Mouse (Mus musculus): ENCODE results near the gene Alg9. TPM values are rescaled to one million over a fixed set of nuclear protein-coding genes. Genes with fewer than 3 reads are reported as not detected.

The Alg9 gene
- 22.8 and 24.1 TPM in 2 replicates for polyA plus RNA-seq (2011; ENCODE audit: insufficient read length, low read depth, missing spikeins)

DNA sequence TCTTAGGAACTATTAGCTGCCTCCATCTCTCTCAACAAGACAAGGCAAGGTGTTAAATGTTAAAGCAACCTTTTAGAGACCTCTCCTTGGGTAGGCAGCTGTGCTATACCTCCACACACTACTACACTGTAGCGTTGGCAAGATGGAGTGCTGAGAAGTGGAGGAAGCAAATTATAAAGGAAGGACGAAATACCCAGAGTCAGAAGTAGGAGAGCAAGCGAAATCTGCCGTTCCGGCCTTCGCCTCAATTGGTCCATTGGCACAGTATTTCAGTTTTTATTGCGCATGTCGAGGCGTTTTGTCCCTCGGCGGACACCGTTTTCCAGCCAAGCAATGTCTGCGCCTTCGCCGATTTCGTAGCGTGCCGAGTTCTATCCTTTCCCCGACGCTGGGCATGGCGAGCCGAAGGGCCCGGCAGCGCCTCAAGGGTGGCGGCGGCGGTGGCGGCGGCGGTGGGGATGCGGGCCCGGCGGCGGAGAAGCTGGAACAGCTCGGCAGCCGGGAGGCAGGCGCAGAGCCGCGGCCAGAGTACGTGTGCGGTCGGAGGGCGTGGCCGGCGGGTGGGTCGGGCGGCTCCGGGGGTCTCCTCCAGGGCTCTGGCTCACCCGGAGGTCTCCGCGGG, at the start of gene Alg9, which contains the start of gene 1110032A03Rik:
Gene Alg9, plus strand, starts transcription at position 29 of the 622 bp plus-strand sequence.
Gene 1110032A03Rik, minus strand, starts transcription at position 530 of the 622 bp plus-strand sequence.
- H3K4me3 ChIP-seq (ENCODE audit: insufficient read depth, low read length): peak within 1 kb of the TSS; percentile 66
- TF ChIP-seq CTCF (IDR thresholded peaks at IDR 0.05; ENCODE audit: borderline replicate concordance, insufficient read depth, low read length) (no peak), POLR2A (IDR thresholded peaks at IDR 0.05; ENCODE audit: low read depth, low read length) (peak; percentile 82)
- peaks cover 8% of the 10 kb centered on the region for H3K4me1 ChIP-seq (ENCODE audit: control insufficient read depth, insufficient read depth, low read length)
- H3K27ac ChIP-seq (ENCODE audit: insufficient read depth, low read length): peak within 1 kb of the TSS; percentile 41; the same call in 1 of the 2 replicates

DNA sequence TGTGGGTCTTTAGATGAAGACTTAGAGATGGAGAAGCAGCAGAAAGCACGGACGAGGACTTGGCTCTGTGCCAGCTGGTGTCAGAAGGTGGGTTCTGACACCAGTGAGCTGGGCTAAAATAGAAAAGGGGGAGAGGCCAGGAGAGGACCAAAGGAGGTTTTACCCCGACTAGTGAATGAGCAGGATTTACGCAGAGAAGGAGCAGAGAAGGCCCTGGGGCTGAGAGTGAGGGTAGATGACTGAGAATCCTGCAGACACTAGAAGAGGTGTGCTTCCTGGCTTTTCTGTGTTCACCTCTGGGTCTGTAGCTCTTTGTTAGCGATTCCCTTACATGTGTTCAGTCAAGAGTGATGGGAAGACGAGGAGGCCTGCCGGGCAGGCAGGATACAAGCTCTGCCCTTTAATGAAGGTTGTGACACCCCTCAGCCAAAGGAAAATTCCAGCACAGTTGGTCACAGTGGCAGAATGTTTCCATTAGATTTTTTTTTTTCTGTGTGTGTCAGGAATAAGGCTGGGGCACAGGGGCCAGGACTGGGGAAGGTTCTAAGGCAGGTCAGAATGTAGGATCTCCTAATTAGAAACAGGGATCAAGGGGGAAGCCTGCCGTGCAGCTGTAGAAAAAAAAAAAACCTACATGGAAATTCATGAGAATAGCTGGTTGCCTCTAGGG, 48.8 kb upstream of the Alg9 start:
- Histone ChIP-seq H3K4me1 (ENCODE audit: control insufficient read depth, insufficient read depth, low read length) (no peaks in the 10 kb centered on the region), H3K27ac (ENCODE audit: insufficient read depth, low read length) (0 out of 2 replicates have a peak overlapping the region, but pooled peaks have one; percentile 7), H3K4me3 (ENCODE audit: insufficient read depth, low read length) (no peak overlapping the region)
- TF ChIP-seq CTCF (IDR thresholded peaks at IDR 0.05; ENCODE audit: borderline replicate concordance, insufficient read depth, low read length) (no peak), POLR2A (IDR thresholded peaks at IDR 0.05; ENCODE audit: low read depth, low read length) (no peak)

DNA sequence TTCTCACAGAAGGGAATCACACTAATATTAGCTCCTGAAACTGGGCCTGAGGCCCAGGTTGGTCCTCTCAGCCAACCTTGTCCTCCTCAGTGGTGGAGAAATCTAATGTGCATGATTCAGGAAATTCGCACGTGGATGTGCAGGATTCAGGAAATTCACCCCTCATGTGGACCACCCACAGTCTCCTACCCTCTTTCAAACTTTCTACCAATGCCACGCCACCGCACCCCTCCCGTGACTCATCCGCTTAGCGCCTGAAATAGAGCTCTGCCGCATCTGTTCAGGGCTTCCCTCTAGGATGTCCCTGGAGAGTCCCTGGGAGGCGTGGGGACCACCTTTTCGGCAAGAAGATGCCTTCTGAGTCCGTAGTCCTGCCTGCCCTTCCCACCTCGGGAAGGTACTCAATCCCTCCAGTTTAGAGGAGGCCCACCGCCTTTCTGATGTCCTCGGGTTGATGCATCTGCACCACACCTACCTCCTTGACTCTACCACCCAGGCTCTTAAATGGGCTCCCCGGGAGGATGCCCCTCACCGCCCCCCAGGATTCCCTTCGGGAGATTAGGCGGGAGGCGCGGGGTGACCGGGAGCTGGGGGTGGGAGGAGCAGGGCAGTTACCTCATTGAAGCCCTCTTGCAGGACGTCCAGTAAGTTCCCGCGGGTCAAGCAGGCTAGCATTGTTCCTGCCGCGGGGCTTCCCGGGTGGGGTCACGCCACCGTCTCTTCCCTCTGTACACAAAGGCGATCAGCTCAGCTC, 47.5 kb upstream of the Alg9 start:
- Histone ChIP-seq H3K4me1 (ENCODE audit: control insufficient read depth, insufficient read depth, low read length) (no peaks in the 10 kb centered on the region), H3K4me3 (ENCODE audit: insufficient read depth, low read length) (peak overlapping the region; percentile 46), H3K27ac (ENCODE audit: insufficient read depth, low read length) (peak overlapping the region; percentile 7; the same call in 1 of the 2 replicates)
- peak; percentile 27; the same call in 1 of the 2 replicates for TF ChIP-seq POLR2A (IDR thresholded peaks at IDR 0.05; ENCODE audit: low read depth, low read length)
- TF ChIP-seq CTCF (IDR thresholded peaks at IDR 0.05; ENCODE audit: borderline replicate concordance, insufficient read depth, low read length): no peak

DNA sequence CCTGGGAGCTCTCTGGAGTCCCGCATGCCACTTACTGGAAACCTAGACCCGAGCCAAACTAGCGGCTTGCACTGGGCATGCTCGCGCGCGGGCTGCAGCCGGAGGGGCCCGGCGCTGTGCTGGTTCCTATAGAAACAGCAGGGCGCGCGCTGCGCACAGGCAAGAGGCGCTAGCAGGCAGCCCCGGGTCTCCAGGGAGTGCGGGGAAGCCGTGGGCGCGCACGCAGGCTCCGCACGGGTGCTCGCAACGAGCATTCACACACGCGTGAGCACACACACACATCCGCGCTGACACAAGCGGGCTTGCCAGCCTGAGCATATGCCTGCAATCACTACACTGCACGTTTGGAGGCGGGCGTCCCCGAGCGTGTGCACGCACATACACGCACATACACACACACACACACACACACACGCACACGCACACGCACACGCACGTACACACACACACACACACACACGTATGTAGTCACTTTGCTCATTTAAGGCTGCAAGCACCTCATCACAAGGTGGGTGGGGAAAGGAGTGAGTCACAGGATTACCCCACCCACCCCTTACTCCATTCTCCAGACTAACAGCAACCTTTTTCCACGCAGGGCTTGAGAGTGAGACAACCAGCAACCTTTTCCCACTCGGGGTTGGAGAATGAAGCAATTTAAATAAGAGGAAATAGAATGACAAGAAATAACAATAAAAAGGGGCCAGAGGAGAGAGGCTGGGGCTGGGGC, 46.7 kb upstream of the Alg9 start:
- H3K4me3 ChIP-seq (ENCODE audit: insufficient read depth, low read length): peak overlapping the region; percentile 46
- no peak overlapping the region for H3K27ac ChIP-seq (ENCODE audit: insufficient read depth, low read length)
- TF ChIP-seq CTCF (IDR thresholded peaks at IDR 0.05; ENCODE audit: borderline replicate concordance, insufficient read depth, low read length) (no peak), POLR2A (IDR thresholded peaks at IDR 0.05; ENCODE audit: low read depth, low read length) (peak; percentile 15; the same call in 1 of the 2 replicates)
- no peaks in the 10 kb centered on the region for H3K4me1 ChIP-seq (ENCODE audit: control insufficient read depth, insufficient read depth, low read length)

DNA sequence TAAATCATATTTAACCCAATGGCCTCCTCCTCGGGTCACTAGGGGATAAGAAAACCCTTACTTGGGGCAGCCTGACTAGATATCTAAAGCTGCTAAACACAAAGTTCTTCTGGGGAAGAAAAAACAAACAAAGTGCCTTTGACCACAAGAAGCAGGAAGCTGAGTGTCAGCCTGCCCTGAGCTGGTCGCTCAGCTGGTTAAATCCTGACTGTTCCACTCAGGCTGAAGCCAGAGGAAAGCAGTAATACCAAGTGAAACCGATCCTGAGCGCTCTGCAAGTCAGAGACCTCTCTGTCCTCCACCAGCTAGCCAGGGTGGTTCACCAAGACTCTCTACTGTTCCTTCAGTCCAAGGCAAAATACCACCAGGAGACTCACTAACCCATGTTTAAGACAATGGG, 45.2 kb upstream of the Alg9 start:
- H3K4me3 ChIP-seq (ENCODE audit: insufficient read depth, low read length): no peak overlapping the region

DNA sequence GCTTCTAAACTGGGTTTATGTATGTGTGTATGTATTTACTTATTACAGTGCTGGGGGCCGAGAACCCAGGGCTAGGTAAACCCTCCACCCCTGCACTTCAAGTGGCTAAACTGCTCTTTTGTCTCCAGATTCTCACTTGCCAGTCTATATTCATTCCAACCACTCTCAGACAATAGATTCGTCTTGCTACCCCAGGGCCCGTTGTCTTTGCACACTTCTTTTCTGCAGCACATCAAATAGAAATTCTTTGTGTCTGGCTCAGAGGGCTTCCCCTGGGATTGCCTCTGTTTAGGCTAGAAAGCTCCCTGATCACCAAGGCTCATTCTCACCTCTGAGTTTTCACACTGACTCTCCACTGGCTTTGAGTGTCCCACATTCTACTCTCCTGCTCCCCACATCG, 42.3 kb upstream of the Alg9 start:
- no peak for TF ChIP-seq POLR2A (IDR thresholded peaks at IDR 0.05; ENCODE audit: low read depth, low read length)
- H3K4me3 ChIP-seq (ENCODE audit: insufficient read depth, low read length): no peak overlapping the region
- no peaks in the 10 kb centered on the region for H3K4me1 ChIP-seq (ENCODE audit: control insufficient read depth, insufficient read depth, low read length)
- no peak overlapping the region for H3K27ac ChIP-seq (ENCODE audit: insufficient read depth, low read length)

More for the DNA sequence above, 45.2 kb upstream of the Alg9 start:
- TF ChIP-seq POLR2A (IDR thresholded peaks at IDR 0.05; ENCODE audit: low read depth, low read length) (no peak), CTCF (IDR thresholded peaks at IDR 0.05; ENCODE audit: borderline replicate concordance, insufficient read depth, low read length) (no peak)
- H3K27ac ChIP-seq (ENCODE audit: insufficient read depth, low read length): no peak overlapping the region
- H3K4me1 ChIP-seq (ENCODE audit: control insufficient read depth, insufficient read depth, low read length): no peaks in the 10 kb centered on the region

DNA sequence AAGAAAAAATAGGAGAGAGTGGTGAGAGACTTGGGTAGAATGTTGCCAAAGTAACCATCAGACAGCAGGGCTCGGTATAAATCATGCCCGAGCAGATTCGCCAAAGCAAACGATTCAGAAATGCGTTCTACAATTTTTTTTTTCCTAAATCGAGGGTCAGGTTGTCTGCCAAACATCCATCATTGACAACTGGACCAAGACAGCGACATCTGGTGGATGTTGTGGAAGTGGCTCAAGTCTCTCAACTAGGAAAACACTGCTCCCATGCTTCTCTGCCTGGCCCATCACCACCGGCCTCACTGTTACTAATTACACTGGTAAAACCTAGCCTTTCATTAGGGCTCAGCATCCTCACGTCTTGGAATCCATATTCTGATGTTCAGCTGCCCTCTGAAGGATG, 39.8 kb upstream of the Alg9 start:
- Histone ChIP-seq H3K4me3 (ENCODE audit: insufficient read depth, low read length) (no peak overlapping the region), H3K27ac (ENCODE audit: insufficient read depth, low read length) (no peak overlapping the region), H3K4me1 (ENCODE audit: control insufficient read depth, insufficient read depth, low read length) (no peaks in the 10 kb centered on the region)
- TF ChIP-seq CTCF (IDR thresholded peaks at IDR 0.05; ENCODE audit: borderline replicate concordance, insufficient read depth, low read length): peak; percentile 37; the same call in 1 of the 2 replicates
- TF ChIP-seq POLR2A (IDR thresholded peaks at IDR 0.05; ENCODE audit: low read depth, low read length): no peak

DNA sequence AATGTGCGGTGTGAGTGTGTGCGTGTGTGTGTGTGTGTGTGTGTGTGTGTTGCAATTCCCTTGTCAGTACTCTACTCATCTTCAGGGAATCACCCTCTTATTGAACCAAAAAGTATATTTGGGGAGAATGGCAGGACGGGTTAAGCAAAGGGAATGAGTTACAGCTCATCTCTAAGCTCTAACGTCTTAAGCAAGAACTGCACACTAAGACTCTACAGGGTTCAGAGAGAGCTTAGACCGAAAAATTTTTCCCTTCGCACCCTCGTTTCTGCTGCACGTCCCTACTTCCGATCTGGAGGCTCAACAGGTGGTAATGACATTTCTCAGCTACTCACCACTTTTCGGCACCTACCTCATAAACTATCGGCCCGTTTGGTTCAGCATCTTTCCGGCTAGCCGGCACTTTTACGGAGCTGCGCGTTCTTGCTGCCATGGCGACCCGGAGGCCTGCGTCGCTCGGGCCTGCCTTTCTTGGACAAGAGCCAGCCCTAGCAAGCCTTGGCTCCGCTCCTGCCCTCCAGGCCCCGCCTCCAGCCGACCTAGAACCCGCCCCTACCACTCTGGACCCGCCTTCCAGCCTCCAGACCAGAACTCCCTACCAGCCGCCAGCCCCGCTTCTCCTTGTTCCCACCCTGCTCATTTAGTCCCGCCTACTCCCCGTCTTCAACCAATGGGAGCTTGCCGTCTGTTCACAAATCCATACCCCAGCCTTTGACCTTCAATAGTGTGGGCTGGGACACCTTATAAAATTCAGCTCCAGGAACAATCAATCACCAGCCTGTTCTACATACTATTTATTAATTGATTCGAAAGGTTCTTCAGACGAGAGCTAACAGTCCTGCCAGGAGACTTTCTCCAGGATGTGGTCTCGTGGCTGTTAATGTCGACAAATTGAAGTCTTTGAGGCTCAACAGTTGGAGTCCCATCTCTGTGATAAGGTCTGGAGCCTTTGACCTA, 35.6 kb upstream of the Alg9 start, which contains the start of gene Dixdc1:
Gene Dixdc1, minus strand, starts transcription at position 604 of the 957 bp plus-strand sequence.
- Histone ChIP-seq H3K4me3 (ENCODE audit: insufficient read depth, low read length) (peak within 1 kb of the TSS; percentile 33), H3K27ac (ENCODE audit: insufficient read depth, low read length) (no peak within 1 kb of the TSS), H3K4me1 (ENCODE audit: control insufficient read depth, insufficient read depth, low read length) (no peaks in the 10 kb centered on the region; the same call in 1 of the 2 replicates)
- no peak for TF ChIP-seq POLR2A (IDR thresholded peaks at IDR 0.05; ENCODE audit: low read depth, low read length)
- TF ChIP-seq CTCF (IDR thresholded peaks at IDR 0.05; ENCODE audit: borderline replicate concordance, insufficient read depth, low read length): no peak

All from embryonic fibroblast, embryonic 13.5 days (primary cell).